Mouse (Mus musculus): ENCODE results near the gene Btbd9.
"Not testable (repeated sequence)": the region's sequence is repeated elsewhere in the genome, so short reads cannot be mapped to it uniquely, and the experiment has no call there.

Btbd9 gene

DNA sequence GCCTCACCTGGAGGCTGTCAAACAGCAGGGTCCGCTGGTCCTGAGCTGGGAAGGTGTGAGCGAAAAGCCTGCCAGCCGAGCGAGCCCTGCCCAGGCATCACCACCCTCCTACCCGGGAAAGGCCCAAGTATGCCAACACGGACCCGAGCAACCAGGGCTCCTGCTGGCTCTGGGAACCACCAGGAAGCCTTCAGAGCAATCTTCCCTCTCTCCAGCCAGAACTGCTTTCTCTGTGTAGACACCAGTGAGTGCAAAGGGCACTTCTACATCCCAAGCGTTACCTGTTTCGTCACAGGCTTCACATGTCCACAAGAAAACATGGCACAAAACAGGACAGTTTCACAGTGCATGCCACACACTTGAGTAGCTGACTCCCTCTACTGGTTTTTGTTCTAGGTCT is 63.3 kb downstream of the Btbd9 start:
- DNase-seq (ENCODE audit: low spot score in 2 of 2): no peak

DNA sequence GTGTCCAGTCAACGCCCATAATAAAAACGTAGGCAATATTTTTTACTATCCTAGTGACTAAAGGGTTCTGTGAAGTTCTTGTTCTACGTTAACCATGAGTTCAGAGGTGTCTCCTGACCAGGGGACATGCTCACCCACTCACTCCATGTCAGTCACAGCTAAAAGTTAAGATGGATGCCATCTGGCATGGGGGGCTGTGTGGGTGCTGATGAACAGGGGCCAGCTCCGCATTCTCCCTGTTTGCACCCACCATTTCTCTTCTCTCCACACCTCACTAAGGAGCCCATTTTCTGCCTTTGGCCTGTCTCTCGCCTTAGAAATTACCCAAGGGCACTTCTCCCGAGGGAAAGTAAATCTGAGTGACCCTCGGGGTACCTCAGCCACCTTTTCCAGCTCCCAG is 63.8 kb downstream of the Btbd9 start:
- no peak for DNase-seq (ENCODE audit: low spot score in 2 of 2)

GRCm38 (mm10) chr17:30512007-30512406 is 64.3 kb downstream of the Btbd9 start:
- DNase-seq (ENCODE audit: low spot score in 2 of 2): no peak

- no peak for DNase-seq (ENCODE audit: low spot score in 2 of 2)
Observed at GRCm38 (mm10) chr17:30511399-30511798, 64.9 kb downstream of the Btbd9 start.

- no peak for DNase-seq (ENCODE audit: low spot score in 2 of 2)
Observed at GRCm38 (mm10) chr17:30510171-30510570, 66.1 kb downstream of the Btbd9 start.

DNA sequence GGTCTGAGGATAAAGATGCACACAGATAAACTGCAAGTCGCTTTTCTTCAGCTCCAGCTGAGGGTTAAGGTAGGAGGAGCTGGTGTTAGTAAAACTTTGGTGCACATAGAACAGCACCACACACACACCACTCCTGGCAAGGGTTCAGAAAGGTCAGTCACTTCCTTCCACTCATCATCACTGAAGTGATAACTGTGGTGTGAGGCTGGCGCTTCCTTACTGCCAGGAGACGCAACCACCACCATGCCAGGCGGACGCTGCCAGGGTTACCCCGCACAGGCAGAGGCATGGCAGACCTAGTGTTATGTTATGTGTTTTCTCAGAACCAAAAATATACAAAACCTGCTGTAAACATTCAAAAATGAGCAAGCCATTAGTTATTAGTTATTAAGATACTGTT is 66.6 kb downstream of the Btbd9 start:
- DNase-seq (ENCODE audit: low spot score in 2 of 2): no peak

DNA sequence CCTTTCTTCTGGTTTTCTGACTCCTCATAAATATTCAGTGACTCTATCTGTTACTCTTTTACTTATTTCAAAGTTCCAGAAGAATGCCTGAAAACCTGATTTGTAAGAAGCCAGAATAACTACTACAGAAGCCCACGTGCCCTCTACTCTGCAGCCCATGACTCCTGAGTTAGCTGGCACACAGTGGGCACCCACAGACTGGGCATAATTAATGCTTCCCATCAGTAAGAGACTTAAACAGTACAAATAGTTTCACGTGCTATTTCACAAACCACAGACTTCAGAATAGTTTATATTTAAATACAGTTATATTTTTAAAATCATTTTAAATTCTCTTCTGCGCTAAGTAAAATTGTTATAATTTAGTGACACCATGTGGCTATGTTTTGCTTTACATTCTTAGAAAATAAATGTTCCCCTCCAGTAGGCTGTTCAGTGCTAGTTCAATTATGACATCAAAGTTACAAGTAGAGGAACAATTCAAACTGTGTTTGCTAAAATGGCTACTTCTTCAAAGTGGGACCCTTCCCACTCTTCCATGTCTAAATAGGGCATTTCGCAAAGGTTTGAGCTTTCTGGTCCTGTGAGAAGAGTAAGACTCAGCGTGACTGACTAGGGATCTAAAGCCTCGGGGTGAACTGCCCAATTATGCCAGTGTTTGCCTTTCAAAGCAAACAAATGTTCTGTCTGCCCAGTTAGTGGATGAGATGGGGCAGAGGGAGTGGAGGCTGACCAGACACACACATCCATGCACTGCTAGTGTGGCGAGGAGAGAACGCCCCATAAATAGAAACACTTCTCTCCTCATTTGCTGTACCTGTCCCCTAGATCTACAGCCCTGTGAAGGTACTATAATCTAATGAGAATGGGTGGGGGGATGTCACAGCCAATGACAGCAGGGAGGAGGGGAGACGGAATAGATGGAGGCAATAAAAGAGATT is 68.4 kb downstream of the Btbd9 start:
- no peak for DNase-seq (ENCODE audit: low spot score in 2 of 2)

DNA sequence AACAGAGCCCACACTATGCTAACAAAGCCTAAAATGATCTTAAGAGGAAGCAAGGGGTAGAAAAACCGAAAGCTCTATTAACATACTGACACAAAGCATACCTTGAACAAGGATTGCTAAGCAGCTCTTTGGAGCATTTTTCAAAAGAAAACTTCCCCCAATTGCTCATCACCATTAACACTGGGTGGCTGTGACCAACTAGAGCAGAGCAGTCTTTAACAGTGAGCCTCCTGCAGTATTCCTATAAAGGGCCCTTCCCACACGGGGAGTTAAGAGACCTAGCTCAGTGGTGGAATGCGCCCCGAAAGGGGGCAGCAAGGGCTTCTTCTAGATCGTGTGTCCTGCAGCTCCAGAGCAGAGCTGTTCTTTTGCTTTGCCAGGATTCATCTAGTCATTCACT is 69.4 kb downstream of the Btbd9 start:
- no peak for DNase-seq (ENCODE audit: low spot score in 2 of 2)

- DNase-seq (ENCODE audit: low spot score in 2 of 2): not testable (repeated sequence)
Observed at GRCm38 (mm10) chr17:30499541-30499940, 76.7 kb downstream of the Btbd9 start.

GRCm38 (mm10) chr17:30498779-30499178 is 77.5 kb downstream of the Btbd9 start:
- no peak for DNase-seq (ENCODE audit: low spot score in 2 of 2)

DNA sequence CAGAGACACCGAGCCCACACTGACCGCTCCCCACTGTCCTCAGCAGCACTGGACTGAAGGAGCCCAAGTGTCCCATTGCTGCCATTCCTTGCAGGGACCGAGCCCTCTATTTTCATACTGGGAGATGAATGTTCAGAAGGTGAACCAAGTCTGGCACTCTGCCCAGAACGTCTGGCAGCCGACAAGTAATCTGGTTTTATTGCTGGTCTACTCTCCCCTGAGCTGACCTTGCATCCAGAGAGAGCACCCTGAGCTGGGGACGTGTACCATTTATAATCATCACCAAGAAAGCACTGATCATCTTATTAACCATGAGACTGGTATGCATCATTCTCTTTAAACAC is 77.9 kb downstream of the Btbd9 start:
- no peak for DNase-seq (ENCODE audit: low spot score in 2 of 2)

DNA sequence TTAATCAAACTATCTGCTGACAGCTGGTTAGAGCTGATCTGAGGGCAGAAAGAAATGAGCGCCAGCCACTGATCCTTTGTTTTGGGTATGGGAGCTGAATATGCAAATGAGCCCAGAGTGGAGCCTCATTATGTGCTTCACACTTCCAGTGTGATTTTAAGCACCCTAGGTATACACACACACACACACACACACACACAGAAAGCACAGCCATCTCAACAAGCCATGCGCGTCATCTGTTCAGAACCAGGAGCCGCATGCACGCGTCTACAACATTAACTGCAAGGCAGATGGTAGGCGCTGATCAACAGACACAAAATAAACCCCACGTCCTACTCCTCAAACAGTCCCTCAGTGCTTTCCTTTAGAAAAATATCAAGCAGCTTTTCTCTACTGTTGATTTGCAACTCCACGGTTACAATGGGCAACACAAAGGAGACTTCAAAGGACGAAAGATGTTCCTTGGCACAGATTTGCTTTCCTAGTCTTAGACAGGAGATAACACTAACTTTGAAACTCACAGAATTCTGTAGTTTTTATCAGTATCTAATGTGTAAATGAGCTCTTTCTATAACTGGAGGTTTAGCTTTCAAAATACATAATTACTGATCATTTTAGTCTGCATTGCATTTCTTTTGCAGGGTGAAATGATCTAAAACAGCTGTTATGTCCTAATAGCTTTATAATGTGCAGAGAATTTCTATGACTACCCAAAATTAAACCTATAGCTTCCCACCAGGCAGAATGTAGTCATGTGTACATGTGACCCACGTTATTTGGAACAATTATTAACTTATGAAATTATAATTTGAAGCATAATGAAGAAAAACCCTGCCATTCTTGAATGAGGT is 78.5 kb downstream of the Btbd9 start:
- no peak for DNase-seq (ENCODE audit: low spot score in 2 of 2)

DNA sequence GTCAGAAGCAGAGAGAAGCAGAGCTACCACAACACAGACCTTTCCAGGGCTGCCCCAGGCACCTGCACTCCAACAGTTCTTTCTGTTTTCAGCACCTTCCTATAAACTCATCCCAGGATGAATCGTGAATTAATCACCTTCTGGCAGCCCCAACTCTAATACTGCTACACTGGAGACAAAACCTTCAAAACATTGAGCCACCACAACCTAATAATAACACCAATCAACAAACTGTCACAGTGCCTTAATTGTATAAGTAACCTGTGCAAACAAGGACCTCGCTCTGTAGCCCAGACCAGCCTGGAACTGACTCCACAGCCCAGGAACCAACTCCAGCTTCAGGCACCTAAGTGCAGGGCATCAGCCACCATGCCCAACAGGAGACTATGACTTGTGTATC is 80.7 kb downstream of the Btbd9 start:
- DNase-seq (ENCODE audit: low spot score in 2 of 2): no peak

- no peak for DNase-seq (ENCODE audit: low spot score in 2 of 2)
Observed at GRCm38 (mm10) chr17:30495154-30495553, 81.1 kb downstream of the Btbd9 start.

GRCm38 (mm10) chr17:30493481-30493880 is 82.8 kb downstream of the Btbd9 start:
- DNase-seq (ENCODE audit: low spot score in 2 of 2): no peak

GRCm38 (mm10) chr17:30492191-30492590 is 84.1 kb downstream of the Btbd9 start:
- no peak for DNase-seq (ENCODE audit: low spot score in 2 of 2)

DNA sequence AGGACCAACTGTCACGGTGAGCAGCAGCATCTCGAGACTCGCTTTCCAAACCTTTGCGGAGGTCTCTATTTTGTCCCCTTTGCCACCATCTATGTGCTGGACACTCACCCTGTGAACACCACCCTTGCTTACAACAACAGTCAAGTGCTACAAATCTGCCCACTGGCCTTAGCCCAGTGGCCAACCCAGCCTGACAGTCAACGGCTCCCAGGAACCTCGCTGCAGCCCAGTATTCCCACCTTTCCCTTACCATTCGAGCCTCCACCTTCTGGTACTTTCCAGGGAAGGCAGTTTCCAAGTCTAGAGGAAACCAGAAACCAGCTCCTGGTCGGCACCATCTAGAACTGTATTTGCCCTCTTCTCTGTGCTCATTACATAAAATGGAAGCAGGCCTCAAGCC is 84.7 kb downstream of the Btbd9 start:
- DNase-seq (ENCODE audit: low spot score in 2 of 2): no peak

- DNase-seq (ENCODE audit: low spot score in 2 of 2): no peak
Observed at GRCm38 (mm10) chr17:30490601-30491000, 85.7 kb downstream of the Btbd9 start.

- DNase-seq (ENCODE audit: low spot score in 2 of 2): no peak
Observed at GRCm38 (mm10) chr17:30490086-30490485, 86.2 kb downstream of the Btbd9 start.

DNA sequence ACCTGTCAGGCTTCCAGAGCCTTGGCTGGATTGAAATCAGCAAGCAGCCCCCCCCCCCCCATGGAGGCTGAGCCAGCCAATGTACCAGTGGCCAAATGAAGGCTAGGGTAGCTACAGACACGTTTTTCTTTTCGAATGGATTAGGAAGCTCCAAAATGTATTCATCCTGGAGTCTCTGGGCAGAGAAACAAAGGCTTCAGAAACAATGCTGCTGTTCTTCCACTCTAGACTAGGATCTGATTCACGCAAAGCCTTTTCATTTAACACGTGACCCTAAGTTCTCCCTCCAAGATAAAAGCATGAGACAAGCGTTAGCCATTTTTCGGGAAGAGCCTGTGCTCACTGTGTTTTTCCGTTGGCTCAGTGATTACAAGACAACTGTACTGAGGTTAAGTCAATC is 86.7 kb downstream of the Btbd9 start:
- DNase-seq (ENCODE audit: low spot score in 2 of 2): no peak

- no peak for DNase-seq (ENCODE audit: low spot score in 2 of 2)
Observed at GRCm38 (mm10) chr17:30487695-30488094, 88.6 kb downstream of the Btbd9 start.

DNA sequence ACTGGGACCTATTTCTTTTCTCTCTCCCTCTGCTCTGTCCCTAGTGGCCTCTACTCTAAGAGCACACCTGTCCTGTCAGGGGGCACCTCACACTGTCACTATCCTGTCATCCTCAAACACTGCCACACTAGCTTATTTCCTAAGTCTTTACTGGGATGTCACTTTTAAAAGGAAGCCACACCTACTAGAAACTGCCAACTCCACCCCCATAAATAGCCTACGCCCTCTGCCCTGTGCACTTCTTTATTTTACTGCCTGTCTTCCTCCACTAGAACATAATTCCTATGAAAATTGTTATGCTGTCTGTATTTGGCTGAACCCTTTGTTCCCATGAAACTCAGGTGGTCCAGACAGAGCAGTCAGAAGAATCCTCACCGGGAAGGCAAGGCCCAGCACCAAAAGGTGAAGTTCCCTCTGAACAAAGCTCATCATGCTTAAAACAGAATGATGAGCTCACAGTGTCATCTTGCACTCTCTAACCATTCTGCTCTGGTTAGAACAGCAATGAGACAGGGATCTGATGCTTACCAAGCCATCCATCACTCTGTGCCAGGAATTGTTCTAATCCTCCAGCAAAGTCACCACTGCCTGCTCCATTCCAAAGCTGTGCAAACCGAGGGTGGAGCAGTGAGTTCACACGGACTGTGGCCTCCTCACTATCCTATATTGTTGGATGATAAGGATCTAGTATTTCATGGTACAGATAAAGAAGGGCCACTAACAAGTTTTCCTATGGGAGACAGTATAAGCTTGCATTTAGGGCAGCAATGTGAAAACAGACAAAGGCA is 91.0 kb downstream of the Btbd9 start:
- no peak for DNase-seq (ENCODE audit: low spot score in 2 of 2)
